Mouse (Mus musculus): ENCODE results near the gene Gm11992. TPM values are rescaled to one million over a fixed set of nuclear protein-coding genes. Genes with fewer than 3 reads are reported as not detected.

Gene Gm11992
- under 1 TPM; 0.54 to 0.63 TPM for total RNA-seq (2021)

GRCm38 (mm10) chr11:9048011-9048702, at the start of gene Gm11992:
Gm11992 (plus strand) TSS chr11:9048594.
- intact Hi-C loops (cut with DNase I), result no loop called here
- DNase-seq (ENCODE audit: low spot score in 2 of 2), result peak; percentile 72 to 75

GRCm38 (mm10) chr11:9008761-9009160, 39.6 kb upstream of the Gm11992 start:
- DNase-seq (ENCODE audit: low spot score in 2 of 2), result no peak
- intact Hi-C loops (cut with DNase I), result no loop called here

DNA sequence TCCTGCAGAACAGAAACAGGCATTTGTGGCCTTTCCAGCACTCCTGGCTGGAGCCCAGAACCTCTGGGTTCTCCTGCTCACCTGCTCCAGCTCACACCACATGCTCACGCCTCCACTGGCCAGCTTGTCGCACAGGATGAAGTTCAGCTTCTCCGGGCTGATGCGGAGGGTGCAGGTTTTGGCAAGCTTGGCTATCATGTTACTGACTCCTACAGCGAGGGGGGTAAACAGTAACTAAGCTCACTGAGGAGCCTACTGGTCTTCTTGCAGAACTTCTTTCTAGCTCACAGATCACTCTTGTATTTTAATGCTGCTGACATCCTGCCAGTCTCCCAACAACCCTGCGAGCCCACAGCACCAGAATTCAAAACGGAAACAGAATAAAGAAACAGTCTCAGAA, 38.0 kb upstream of the Gm11992 start:
- intact Hi-C loops (cut with DNase I), result loop anchor here (5.0 kb wide), 1 partner anchor 107 kb away; the partner anchor contains the start of gene Upp1
- DNase-seq (ENCODE audit: low spot score in 2 of 2), result no peak

GRCm38 (mm10) chr11:9010853-9011339, 37.5 kb upstream of the Gm11992 start, which contains the start of gene Hus1:
Hus1 (minus strand) TSS chr11:9011191.
- peak; percentile 82 to 85 for DNase-seq (ENCODE audit: low spot score in 2 of 2)
- intact Hi-C loops (cut with DNase I), result loop anchor here (5.0 kb wide), 1 partner anchor 106 kb away; the partner anchor contains the start of gene Upp1

GRCm38 (mm10) chr11:9011348-9011747, 37.0 kb upstream of the Gm11992 start:
- intact Hi-C loops (cut with DNase I), result loop anchor here (5.0 kb wide), 1 partner anchor 106 kb away; the partner anchor contains the start of gene Upp1
- no peak for DNase-seq (ENCODE audit: low spot score in 2 of 2)

- no peak for DNase-seq (ENCODE audit: low spot score in 2 of 2)
- intact Hi-C loops (cut with DNase I), result loop anchor here (5.0 kb wide), 1 partner anchor 103 kb away; the partner anchor contains the start of gene Upp1
Measured at GRCm38 (mm10) chr11:9014740-9015139, 33.7 kb upstream of the Gm11992 start.

GRCm38 (mm10) chr11:9018491-9019267, 29.7 kb upstream of the Gm11992 start:
- no peak for DNase-seq (ENCODE audit: low spot score in 2 of 2)
- intact Hi-C loops (cut with DNase I), result no loop called here

DNA sequence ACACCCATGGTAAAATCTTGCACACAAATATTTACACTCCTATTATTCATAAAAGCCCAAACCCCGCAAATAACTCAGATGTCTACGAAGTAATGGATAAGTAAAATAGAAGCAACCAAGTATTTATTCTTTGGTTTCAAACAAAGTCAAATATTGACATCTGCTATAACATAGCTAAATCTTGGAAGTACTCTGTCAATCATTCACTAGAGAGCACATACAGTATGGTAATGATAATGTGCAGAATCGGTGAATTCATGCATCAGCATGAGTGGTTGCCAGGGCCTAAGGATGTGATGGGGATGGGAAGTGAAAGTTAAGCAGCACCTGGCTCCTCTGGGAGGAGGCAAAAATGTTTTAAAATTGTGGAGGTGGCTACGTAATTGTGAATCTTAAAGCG, 28.2 kb upstream of the Gm11992 start:
- intact Hi-C loops (cut with DNase I), result no loop called here
- DNase-seq (ENCODE audit: low spot score in 2 of 2), result no peak

DNA sequence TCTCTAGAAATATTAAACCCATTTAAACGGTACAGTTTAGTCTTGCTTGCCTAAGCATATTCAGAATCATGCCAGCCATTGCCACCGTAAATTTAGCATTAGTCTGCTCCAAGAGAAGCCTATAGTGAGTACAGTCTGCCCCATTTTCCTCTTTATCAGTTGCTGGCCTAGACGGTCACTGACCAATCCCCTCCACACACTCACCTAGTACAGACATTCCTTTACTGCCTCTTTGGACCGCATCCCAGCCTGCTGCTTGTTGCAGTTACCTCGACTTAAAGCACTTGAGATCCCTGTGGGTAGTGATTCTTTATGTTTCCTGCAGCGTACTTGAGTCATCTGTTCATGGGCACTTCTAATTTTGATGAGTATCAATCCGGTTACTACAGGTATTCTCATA, 23.6 kb upstream of the Gm11992 start:
- no peak for DNase-seq (ENCODE audit: low spot score in 2 of 2)
- intact Hi-C loops (cut with DNase I), result no loop called here

- intact Hi-C loops (cut with DNase I), result no loop called here
- no peak for DNase-seq (ENCODE audit: low spot score in 2 of 2)
Measured at GRCm38 (mm10) chr11:9025211-9025610, 23.2 kb upstream of the Gm11992 start.

- no peak for DNase-seq (ENCODE audit: low spot score in 2 of 2)
- intact Hi-C loops (cut with DNase I), result no loop called here
Measured at GRCm38 (mm10) chr11:9031530-9031929, 16.9 kb upstream of the Gm11992 start.

DNA sequence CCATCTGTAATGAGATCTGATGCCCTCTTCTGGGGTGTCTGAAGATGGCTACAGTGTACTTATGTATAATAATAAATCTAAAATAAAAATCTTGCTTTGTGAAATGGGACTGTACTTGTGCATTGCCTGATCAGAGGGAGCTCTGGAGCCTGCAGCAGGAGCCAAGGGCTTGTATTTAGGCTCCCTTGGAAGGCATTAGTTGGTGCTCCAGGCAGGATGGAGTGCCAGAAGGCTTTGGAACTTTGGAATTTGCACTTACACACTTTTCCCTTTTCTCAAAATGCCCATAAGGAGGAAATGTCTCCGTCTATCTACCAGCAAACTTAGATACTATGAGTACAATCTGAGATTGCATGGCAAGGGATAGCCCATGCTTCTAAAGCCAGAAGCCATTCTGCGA, 1.8 kb upstream of the Gm11992 start:
- no peak for DNase-seq (ENCODE audit: low spot score in 2 of 2)
- intact Hi-C loops (cut with DNase I), result no loop called here

DNA sequence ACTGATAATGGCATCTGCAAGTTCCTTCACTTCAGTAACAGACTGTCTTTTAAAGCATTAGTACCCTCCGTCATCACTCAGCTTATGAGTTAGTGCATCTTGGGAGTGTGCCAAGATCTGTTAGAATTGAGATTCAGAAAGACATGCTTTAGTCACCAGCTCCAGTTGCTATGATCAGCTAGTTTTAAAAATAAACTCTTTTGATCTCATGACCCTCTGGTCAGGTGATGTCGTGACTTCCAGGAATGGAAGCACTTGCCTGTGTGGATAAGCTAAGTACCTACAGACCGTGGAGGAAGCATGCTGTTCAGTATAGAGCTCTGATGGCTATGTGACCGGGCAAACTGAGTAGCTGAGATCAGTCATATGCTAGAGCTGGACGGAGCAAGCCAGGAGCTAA, 1.4 kb upstream of the Gm11992 start:
- no peak for DNase-seq (ENCODE audit: low spot score in 2 of 2)
- intact Hi-C loops (cut with DNase I), result no loop called here

DNA sequence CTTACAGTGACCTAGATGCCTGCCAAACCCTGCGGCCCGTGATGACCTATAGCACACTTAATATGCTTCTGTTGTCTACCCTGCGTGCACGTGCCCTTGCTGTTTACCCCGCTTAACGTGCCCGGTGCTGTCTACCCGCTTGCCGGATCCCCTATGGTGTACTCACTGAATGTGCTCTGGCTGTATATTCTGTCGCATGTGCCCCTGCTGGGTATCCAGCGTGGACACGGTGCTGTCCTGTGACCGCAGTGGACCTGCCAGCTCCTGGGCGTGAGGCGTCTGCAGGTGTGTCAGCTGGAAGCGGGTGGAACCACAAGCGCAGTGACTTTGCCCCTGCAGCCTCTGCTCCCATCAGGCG, 288 bp downstream of the Gm11992 start, which contains the start of gene Sun3:
Sun3 (minus strand) TSS at position 289 of the 358 bp plus-strand sequence.
- intact Hi-C loops (cut with DNase I), result no loop called here
- no peak for DNase-seq (ENCODE audit: low spot score in 2 of 2)

DNA sequence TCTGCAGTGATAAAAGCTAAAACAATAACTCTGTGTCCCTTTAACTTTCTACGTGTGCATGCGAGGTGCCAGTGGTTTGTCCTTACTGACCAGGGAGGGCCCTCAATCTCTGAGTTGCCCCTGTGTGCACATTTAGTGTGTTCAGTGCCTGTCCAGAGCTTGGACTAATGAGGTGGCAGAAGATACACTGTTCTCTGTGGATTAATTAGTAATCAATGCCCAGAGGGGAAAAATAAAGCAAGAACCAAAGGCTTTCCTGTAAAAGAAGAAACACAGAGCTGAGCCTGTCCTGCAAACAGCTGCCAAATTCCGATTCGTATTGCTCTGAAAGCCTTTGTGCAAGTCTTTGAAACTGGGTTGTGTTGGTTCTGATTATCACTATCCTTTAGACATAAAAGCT, 1.8 kb downstream of the Gm11992 start:
- intact Hi-C loops (cut with DNase I), result no loop called here
- DNase-seq (ENCODE audit: low spot score in 2 of 2), result no peak

DNA sequence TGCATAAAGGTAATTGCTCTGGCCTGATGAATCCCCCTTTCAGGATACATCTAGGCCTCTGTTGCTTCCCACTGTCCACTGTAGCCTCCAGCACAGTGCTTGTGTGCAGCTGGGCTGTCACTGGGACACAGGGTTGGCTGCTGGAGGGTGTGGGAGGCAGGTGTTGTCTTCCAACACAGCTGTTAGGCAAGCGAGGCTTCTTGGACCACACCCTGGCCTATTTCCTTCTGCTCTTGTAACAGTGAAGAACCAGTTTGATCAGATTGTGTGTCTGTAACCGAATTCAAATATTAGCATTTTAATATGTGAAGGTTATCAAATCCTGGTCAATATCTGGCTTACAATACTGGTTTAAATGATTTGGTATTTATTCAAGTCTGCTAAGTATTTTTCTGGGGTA, 3.5 kb downstream of the Gm11992 start:
- intact Hi-C loops (cut with DNase I), result no loop called here
- DNase-seq (ENCODE audit: low spot score in 2 of 2), result no peak

- intact Hi-C loops (cut with DNase I), result no loop called here
- no peak for DNase-seq (ENCODE audit: low spot score in 2 of 2)
Measured at GRCm38 (mm10) chr11:9056937-9057336, 8.5 kb downstream of the Gm11992 start.

DNA sequence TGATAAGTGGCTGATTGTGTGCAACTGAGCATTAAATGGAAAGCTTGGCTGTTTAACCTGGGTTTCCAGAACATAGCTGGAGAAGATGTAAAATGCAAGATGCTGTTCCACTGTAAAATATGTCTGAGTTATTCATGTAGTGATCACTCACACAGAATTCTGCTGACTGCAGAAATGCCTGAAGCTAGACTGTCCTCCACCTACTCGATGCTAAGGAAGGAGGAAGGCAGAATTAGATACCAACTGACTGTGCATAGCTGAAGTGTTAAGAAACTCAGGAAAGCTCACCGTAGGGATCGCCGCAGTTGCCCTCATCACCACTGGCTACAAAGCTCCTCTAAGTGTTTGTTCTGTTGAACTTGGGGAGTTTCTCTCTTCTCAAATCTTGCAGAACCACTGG, 9.3 kb downstream of the Gm11992 start:
- intact Hi-C loops (cut with DNase I), result no loop called here
- no peak for DNase-seq (ENCODE audit: low spot score in 2 of 2)

DNA sequence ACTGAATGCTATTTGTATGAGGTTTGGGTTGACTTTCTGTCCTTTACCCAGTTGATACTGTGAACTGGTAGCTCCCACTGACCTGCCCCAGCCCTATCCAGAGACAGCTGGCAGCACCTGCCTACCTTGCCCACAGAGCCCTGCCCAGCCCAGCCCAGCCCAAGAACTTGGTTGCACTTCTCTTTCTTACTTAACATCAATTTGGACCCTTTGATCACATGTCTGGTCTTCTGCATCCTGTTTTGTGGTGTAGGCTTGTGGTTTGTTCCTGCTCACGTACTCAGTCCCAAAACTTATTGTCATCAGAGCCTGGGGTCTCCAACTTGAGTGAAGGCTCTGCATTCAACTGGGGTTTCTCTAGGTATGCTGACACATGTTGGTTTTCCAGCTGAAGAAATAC, 11.6 kb downstream of the Gm11992 start:
- DNase-seq (ENCODE audit: low spot score in 2 of 2), result no peak
- intact Hi-C loops (cut with DNase I), result no loop called here

DNA sequence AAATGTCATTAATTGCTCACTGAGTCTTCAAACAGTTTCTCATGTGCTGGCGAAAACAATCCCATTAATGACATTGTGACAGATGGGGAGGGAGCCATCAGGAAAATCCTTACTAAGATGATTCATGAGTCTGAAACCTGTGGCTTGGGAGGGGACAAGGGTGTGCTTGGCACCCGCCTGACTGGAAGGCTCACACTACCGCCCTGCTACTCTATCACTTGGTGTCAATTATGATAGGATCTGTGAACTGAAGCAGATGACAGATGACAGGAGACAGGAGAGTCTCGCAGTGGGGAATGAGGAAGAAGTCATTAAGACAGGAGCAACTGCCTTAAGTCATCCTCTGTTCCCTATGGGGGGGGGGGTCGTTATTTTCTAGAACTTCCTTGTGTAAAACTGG, 12.1 kb downstream of the Gm11992 start:
- DNase-seq (ENCODE audit: low spot score in 2 of 2), result no peak
- intact Hi-C loops (cut with DNase I), result no loop called here

GRCm38 (mm10) chr11:9076444-9076843, 28.1 kb downstream of the Gm11992 start:
- intact Hi-C loops (cut with DNase I), result no loop called here
- DNase-seq (ENCODE audit: low spot score in 2 of 2), result no peak

Data from left cerebral cortex, postnatal 36 days (tissue).